Comparison of ENCODE assay signal across 19 mouse cellular contexts in genomic region chr16:95244626-95245303, GRCm38 (mm10). TPM values are rescaled to one million over a fixed set of nuclear protein-coding genes. Genes with fewer than 3 reads are reported as not detected.
DNase-seq lines count a peak whose midpoint lies in the region; ATAC-seq lines count a peak whose summit lies in the region.
"Had no signal": no experiment of that assay in that cellular context is flagged by ENCODE, and none has a peak within 500 bp of the region (broad histone marks: within the 10 kb centered on the region; RNA-seq: fewer than 3 reads in every experiment).

No protein-coding gene starts in this region.

- no peak overlapping the region for H3K4me3 ChIP-seq in heart, embryonic 12.5 days
- no peak overlapping the region for H3K4me3 ChIP-seq in forebrain, embryonic 15.5 days
- H3K4me3 ChIP-seq: forebrain, embryonic 13.5 days; intestine, embryonic 15.5 days; limb, embryonic 12.5 days; liver, embryonic 15.5 days; stomach, embryonic 15.5 days had no signal

- no peak overlapping the region for H3K9ac ChIP-seq in heart, embryonic 12.5 days
- no peak overlapping the region for H3K9ac ChIP-seq in forebrain, embryonic 15.5 days (replicated peaks)
- H3K9ac ChIP-seq: forebrain, embryonic 13.5 days; hindbrain, embryonic 14.5 days; intestine, embryonic 15.5 days; limb, embryonic 12.5 days; liver, embryonic 15.5 days; stomach, embryonic 15.5 days had no signal

- H3K9me3 ChIP-seq in heart, embryonic 12.5 days (replicated peaks): no peaks in the 10 kb centered on the region
- no peaks in the 10 kb centered on the region for H3K9me3 ChIP-seq in forebrain, embryonic 15.5 days
- H3K9me3 ChIP-seq: forebrain, embryonic 13.5 days; intestine, embryonic 15.5 days; limb, embryonic 12.5 days; liver, embryonic 15.5 days; stomach, embryonic 15.5 days had no signal

- peak overlapping the region; percentile 20; the same call in 1 of the 2 replicates for H3K4me2 ChIP-seq in heart, embryonic 12.5 days
- H3K4me2 ChIP-seq in forebrain, embryonic 15.5 days (replicated peaks): no peak overlapping the region
- H3K4me2 ChIP-seq: forebrain, embryonic 13.5 days; hindbrain, embryonic 14.5 days; intestine, embryonic 15.5 days; limb, embryonic 12.5 days; liver, embryonic 15.5 days; stomach, embryonic 15.5 days had no signal

- no peak overlapping the region for H3K27ac ChIP-seq in heart, embryonic 12.5 days (ENCODE audit: poor library complexity, severe bottlenecking)
- no peak overlapping the region for H3K27ac ChIP-seq in forebrain, embryonic 15.5 days (replicated peaks)
- H3K27ac ChIP-seq: forebrain, embryonic 13.5 days; hindbrain, embryonic 14.5 days; intestine, embryonic 15.5 days; limb, embryonic 12.5 days; liver, embryonic 15.5 days; stomach, embryonic 15.5 days had no signal

- no peaks in the 10 kb centered on the region for H3K27me3 ChIP-seq in heart, embryonic 12.5 days (replicated peaks)
- H3K27me3 ChIP-seq in forebrain, embryonic 15.5 days: no peaks in the 10 kb centered on the region
- H3K27me3 ChIP-seq: forebrain, embryonic 13.5 days; intestine, embryonic 15.5 days; limb, embryonic 12.5 days; liver, embryonic 15.5 days; stomach, embryonic 15.5 days had no signal

- no peaks in the 10 kb centered on the region for H3K36me3 ChIP-seq in heart, embryonic 12.5 days
- no peaks in the 10 kb centered on the region for H3K36me3 ChIP-seq in forebrain, embryonic 15.5 days
- H3K36me3 ChIP-seq: intestine, embryonic 15.5 days; limb, embryonic 12.5 days; liver, embryonic 15.5 days; stomach, embryonic 15.5 days had no signal

- no peak for DNase-seq in heart, adult 9 months (ENCODE audit: low spot score in 2 of 2)
- peak; percentile 41 to 65 for DNase-seq in lung, adult 18-20 months
- DNase-seq in lung, postnatal 10 days: no peak
- peak; percentile 69 to 70 for DNase-seq in kidney, adult 8-10 months
- peak; percentile 65 for DNase-seq in lung, postnatal 25 days (ENCODE audit: low spot score)
- DNase-seq in spleen, postnatal 14 days (ENCODE audit: low spot score in 2 of 2): no peak
- DNase-seq: adrenal gland, postnatal 10 days; B cell, adult 2 months; cerebellum, adult 11 months; cerebellum, postnatal 14 days; layer of hippocampus, adult 9-11 months had no signal

- WGBS in heart, embryonic 12.5 days: 28% methylated on average over 12 of the region's 12 CpGs
- WGBS in forebrain, embryonic 15.5 days: 90% methylated on average over 12 of the region's 12 CpGs

- H3K4me1 ChIP-seq in heart, embryonic 12.5 days (replicated peaks): peaks cover 30% of the 10 kb centered on the region
- 0 out of 2 replicates have a peak, but pooled peaks cover 4% of the 10 kb centered on the region for H3K4me1 ChIP-seq in forebrain, embryonic 15.5 days
- H3K4me1 ChIP-seq: forebrain, embryonic 13.5 days; limb, embryonic 12.5 days; liver, embryonic 15.5 days; stomach, embryonic 15.5 days had no signal

- ATAC-seq in heart, embryonic 12.5 days (ENCODE audit: insufficient number of reproducible peaks, low FRiP score): peak; percentile 38; the same call in 1 of the 2 replicates
- ATAC-seq in forebrain, embryonic 15.5 days (replicated peaks): no peak
- ATAC-seq: forebrain, embryonic 13.5 days; intestine, embryonic 15.5 days had no signal

RNA-seq across cellular contexts. Expression of gene Kcnj15, which starts 12.6 kb away (rescaled TPM):
- polyA plus RNA-seq in heart, embryonic 12.5 days (2016; fragmentation: Nextera tagmentation; extraction: Ambion mirVana): 0.53 and 1.1 TPM in 2 replicates
- 0.14 and 0.15 TPM in 2 replicates for polyA plus RNA-seq in forebrain, embryonic 15.5 days (2015; fragmentation: Nextera tagmentation; extraction: Ambion mirVana)

Comparison
In these comparisons a context has a peak if more than half of its experiments do, and no peak if none do; other contexts are left out.
1. DNase-seq: peak in lung, adult 18-20 months (2 of 2), kidney, adult 8-10 months (2 of 2) and lung, postnatal 25 days (single experiment); none in heart, adult 9 months (0 of 2), lung, postnatal 10 days (single experiment) and spleen, postnatal 14 days (0 of 2).